Comparison of ENCODE assay signal across 8 mouse cellular contexts in genomic region chr14:54192462-54192847, GRCm38 (mm10).
DNase-seq lines count a peak whose midpoint lies in the region.

No protein-coding gene starts in this region.

- DNase-seq in cerebellum, adult 18-20 months: peak; percentile 12 to 18
- no peak for DNase-seq in cerebellum, adult 11 months
- DNase-seq in kidney, adult 11 months: peak; percentile 33
- no peak for DNase-seq in kidney, adult 18-20 months
- peak; percentile 39 to 53 for DNase-seq in cerebellum, postnatal 10 days
- peak; percentile 21 to 48 for DNase-seq in kidney, postnatal 25 days
- DNase-seq in adrenal gland, adult (ENCODE audit: inconsistent age in 2 of 2, low spot score in 1 of 2): no peak
- DNase-seq in testis, postnatal 14 days (ENCODE audit: low spot score): no peak

Comparison
In these comparisons a context has a peak if more than half of its experiments do, and no peak if none do; other contexts are left out.
1. DNase-seq: peak in cerebellum, adult 18-20 months (2 of 2), kidney, adult 11 months (single experiment), cerebellum, postnatal 10 days (2 of 2) and kidney, postnatal 25 days (2 of 2); none in cerebellum, adult 11 months (single experiment), kidney, adult 18-20 months (single experiment), adrenal gland, adult (0 of 2) and testis, postnatal 14 days (single experiment).